Mouse (Mus musculus): Measurements from ENCODE around the gene Ccnyl1. TPM values are rescaled to one million over a fixed set of nuclear protein-coding genes. Genes with fewer than 3 reads are reported as not detected.

Ccnyl1 gene
- polyA plus RNA-seq, 1 experiment from 2014 or later, result 8.4 TPM

- H3K4me3 ChIP-seq (ENCODE audit: low read depth, low read length), result peak overlapping the region; percentile 65
- no peak; the same call in 1 of the 2 replicates for ATAC-seq (ENCODE audit: insufficient read depth)
- WGBS, result under 1% methylated on average over 11 of the region's 11 CpGs
- no peak for TF ChIP-seq CTCF (IDR thresholded peaks at IDR 0.05; ENCODE audit: low read depth)
- no peaks in the 10 kb centered on the region for H3K36me3 ChIP-seq (ENCODE audit: insufficient read depth)
- peak overlapping the region; percentile 21; the same call in 1 of the 2 replicates for H3K9ac ChIP-seq
- H3K27ac ChIP-seq (ENCODE audit: low read depth), result peak overlapping the region; percentile 74
- H3K4me1 ChIP-seq (ENCODE audit: insufficient read depth), result peaks cover 8% of the 10 kb centered on the region
- H3K9me3 ChIP-seq (ENCODE audit: low read depth, low read length), result no peaks in the 10 kb centered on the region
- no peak for DNase-seq
- H3K27me3 ChIP-seq (ENCODE audit: insufficient read depth, low read length), result peaks cover 30% of the 10 kb centered on the region
- peak overlapping the region; percentile 95 for H3K4me2 ChIP-seq
Measured at GRCm38 (mm10) chr1:64738180-64738555, 47.9 kb downstream of the Ccnyl1 start.

DNA sequence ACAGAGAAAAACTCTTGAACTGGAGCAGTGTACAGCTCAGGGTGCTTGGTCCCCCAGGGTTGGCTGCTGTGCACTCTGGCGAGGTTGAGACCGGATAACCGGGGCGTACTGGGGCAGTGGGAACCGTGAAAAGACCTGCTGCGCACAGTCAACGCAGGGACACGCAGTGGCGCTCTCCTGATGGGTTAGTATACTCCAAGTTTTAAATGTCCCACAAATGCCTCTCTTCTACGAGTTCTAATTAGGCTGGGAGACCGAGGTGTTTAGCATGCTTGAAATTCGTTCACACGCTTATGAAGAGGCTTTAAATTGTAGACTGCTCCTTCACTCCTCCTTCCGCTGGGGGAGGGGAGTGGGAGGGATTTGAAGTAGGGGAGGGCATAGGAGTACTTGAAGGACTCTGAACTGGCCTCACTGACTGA is 48.4 kb downstream of the Ccnyl1 start:
- H3K4me2 ChIP-seq, result peak overlapping the region; percentile 95
- peaks cover 30% of the 10 kb centered on the region for H3K27me3 ChIP-seq (ENCODE audit: insufficient read depth, low read length)
- H3K9ac ChIP-seq, result peak overlapping the region; percentile 21
- peak overlapping the region; percentile 65 for H3K4me3 ChIP-seq (ENCODE audit: low read depth, low read length)
- under 1% methylated on average over 14 of the region's 14 CpGs for WGBS
- H3K36me3 ChIP-seq (ENCODE audit: insufficient read depth), result no peaks in the 10 kb centered on the region
- TF ChIP-seq CTCF (IDR thresholded peaks at IDR 0.05; ENCODE audit: low read depth), result no peak; the same call in 1 of the 2 replicates
- H3K4me1 ChIP-seq (ENCODE audit: insufficient read depth), result peaks cover 7% of the 10 kb centered on the region
- H3K27ac ChIP-seq (ENCODE audit: low read depth), result peak overlapping the region; percentile 74
- ATAC-seq (ENCODE audit: insufficient read depth) (no peak), DNase-seq (peak; percentile 57)
- no peaks in the 10 kb centered on the region for H3K9me3 ChIP-seq (ENCODE audit: low read depth, low read length)

GRCm38 (mm10) chr1:64742741-64743408 is 52.6 kb downstream of the Ccnyl1 start:
- H3K9ac ChIP-seq, result no peak overlapping the region
- no peak overlapping the region for H3K4me3 ChIP-seq (ENCODE audit: low read depth, low read length)
- no peak overlapping the region for H3K4me2 ChIP-seq
- H3K36me3 ChIP-seq (ENCODE audit: insufficient read depth), result no peaks in the 10 kb centered on the region
- no peaks in the 10 kb centered on the region for H3K4me1 ChIP-seq (ENCODE audit: insufficient read depth)
- no peaks in the 10 kb centered on the region for H3K9me3 ChIP-seq (ENCODE audit: low read depth, low read length)
- WGBS, result 78% methylated on average over 18 of the region's 18 CpGs
- no peak overlapping the region for H3K27ac ChIP-seq (ENCODE audit: low read depth)
- H3K27me3 ChIP-seq (ENCODE audit: insufficient read depth, low read length), result no peaks in the 10 kb centered on the region
- no peak for ATAC-seq (ENCODE audit: insufficient read depth)
- no peak for DNase-seq
- no peak for TF ChIP-seq CTCF (IDR thresholded peaks at IDR 0.05; ENCODE audit: low read depth)

GRCm38 (mm10) chr1:64744616-64745015 is 54.4 kb downstream of the Ccnyl1 start:
- Histone ChIP-seq H3K27me3 (ENCODE audit: insufficient read depth, low read length) (no peaks in the 10 kb centered on the region), H3K9ac (no peak overlapping the region), H3K9me3 (ENCODE audit: low read depth, low read length) (no peaks in the 10 kb centered on the region), H3K36me3 (ENCODE audit: insufficient read depth) (no peaks in the 10 kb centered on the region), H3K27ac (ENCODE audit: low read depth) (no peak overlapping the region), H3K4me1 (ENCODE audit: insufficient read depth) (no peaks in the 10 kb centered on the region), H3K4me3 (ENCODE audit: low read depth, low read length) (no peak overlapping the region), H3K4me2 (no peak overlapping the region)
- ATAC-seq (ENCODE audit: insufficient read depth), result no peak
- no peak for TF ChIP-seq CTCF (IDR thresholded peaks at IDR 0.05; ENCODE audit: low read depth)
- no peak for DNase-seq

DNA sequence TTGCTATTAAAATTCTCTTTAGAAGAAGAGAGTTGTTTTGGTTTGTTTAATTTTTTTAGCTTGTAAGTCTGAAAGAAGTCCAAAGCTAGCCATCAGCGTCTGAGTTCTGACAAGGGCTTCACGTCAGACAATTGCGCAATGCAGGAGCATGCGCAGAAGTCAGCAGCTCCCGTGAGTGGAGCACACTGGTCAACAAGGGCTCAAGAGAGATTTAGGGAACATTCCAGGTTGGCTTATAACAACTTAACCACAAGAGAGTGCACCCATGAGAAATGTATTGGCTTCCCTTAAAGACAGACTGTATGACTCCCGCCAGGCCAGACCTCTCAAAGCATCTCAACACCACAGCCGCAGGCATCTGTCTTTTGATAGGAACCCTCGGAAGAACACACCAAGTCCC is 62.9 kb downstream of the Ccnyl1 start:
- no peak overlapping the region for H3K9ac ChIP-seq
- DNase-seq (peak; percentile 46), ATAC-seq (ENCODE audit: insufficient read depth) (no peak)
- no peaks in the 10 kb centered on the region for H3K9me3 ChIP-seq (ENCODE audit: low read depth, low read length)
- H3K4me3 ChIP-seq (ENCODE audit: low read depth, low read length), result no peak overlapping the region
- 67% methylated on average over 8 of the region's 8 CpGs for WGBS
- TF ChIP-seq CTCF (IDR thresholded peaks at IDR 0.05; ENCODE audit: low read depth), result no peak
- H3K4me1 ChIP-seq (ENCODE audit: insufficient read depth), result no peaks in the 10 kb centered on the region
- H3K27me3 ChIP-seq (ENCODE audit: insufficient read depth, low read length), result no peaks in the 10 kb centered on the region
- no peak overlapping the region for H3K4me2 ChIP-seq
- no peak overlapping the region for H3K27ac ChIP-seq (ENCODE audit: low read depth)
- no peaks in the 10 kb centered on the region for H3K36me3 ChIP-seq (ENCODE audit: insufficient read depth)

DNA sequence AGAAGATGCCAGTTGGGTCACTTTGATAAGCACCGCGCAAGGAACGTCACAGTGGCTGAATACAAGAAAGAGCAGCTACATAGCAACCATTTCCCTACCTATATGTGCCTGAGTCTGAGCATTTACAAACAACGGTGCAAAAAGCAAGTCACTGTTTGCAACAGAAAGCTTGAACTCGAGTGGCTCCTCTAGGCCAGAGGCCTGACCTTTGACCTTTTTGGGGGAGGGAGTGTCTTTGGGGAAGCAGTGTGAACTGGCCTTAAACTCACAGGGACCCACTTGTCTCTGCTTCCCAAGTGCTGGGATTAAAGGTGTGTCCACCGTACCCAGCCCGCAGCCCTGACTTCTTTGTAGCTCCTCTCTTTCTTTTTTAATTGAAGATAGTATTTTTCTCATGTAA is 63.4 kb downstream of the Ccnyl1 start:
- Histone ChIP-seq H3K36me3 (ENCODE audit: insufficient read depth) (no peaks in the 10 kb centered on the region), H3K4me3 (ENCODE audit: low read depth, low read length) (no peak overlapping the region), H3K9ac (no peak overlapping the region), H3K4me2 (no peak overlapping the region), H3K4me1 (ENCODE audit: insufficient read depth) (no peaks in the 10 kb centered on the region), H3K9me3 (ENCODE audit: low read depth, low read length) (no peaks in the 10 kb centered on the region), H3K27me3 (ENCODE audit: insufficient read depth, low read length) (no peaks in the 10 kb centered on the region), H3K27ac (ENCODE audit: low read depth) (no peak overlapping the region)
- WGBS, result 68% methylated on average over 7 of the region's 7 CpGs
- DNase-seq (no peak), ATAC-seq (ENCODE audit: insufficient read depth) (no peak)
- TF ChIP-seq CTCF (IDR thresholded peaks at IDR 0.05; ENCODE audit: low read depth), result no peak

- H3K4me2 ChIP-seq, result no peak overlapping the region
- H3K4me3 ChIP-seq (ENCODE audit: low read depth, low read length), result no peak overlapping the region
- H3K9me3 ChIP-seq (ENCODE audit: low read depth, low read length), result no peaks in the 10 kb centered on the region
- H3K4me1 ChIP-seq (ENCODE audit: insufficient read depth), result no peaks in the 10 kb centered on the region
- no peak for TF ChIP-seq CTCF (IDR thresholded peaks at IDR 0.05; ENCODE audit: low read depth)
- H3K27me3 ChIP-seq (ENCODE audit: insufficient read depth, low read length), result no peaks in the 10 kb centered on the region
- no peak overlapping the region for H3K27ac ChIP-seq (ENCODE audit: low read depth)
- DNase-seq (no peak), ATAC-seq (ENCODE audit: insufficient read depth) (no peak)
- WGBS, result 73% methylated on average over 5 of the region's 5 CpGs
- H3K9ac ChIP-seq, result no peak overlapping the region
- no peaks in the 10 kb centered on the region for H3K36me3 ChIP-seq (ENCODE audit: insufficient read depth)
Measured at GRCm38 (mm10) chr1:64754658-64755057, 64.4 kb downstream of the Ccnyl1 start.
